Mouse (Mus musculus): ENCODE measurements at regions not wholly inside any gene's neighbourhood (a gene's known extent, or its start where the extent isn't known, plus 50 kb on each side); places are given as distances from the start of the nearest gene placed in this dataset.

- H3K4me3 ChIP-seq (replicated peaks), result no peak overlapping the region
- no peaks in the 10 kb centered on the region for H3K9me3 ChIP-seq (replicated peaks)
- H3K27me3 ChIP-seq, result peaks cover 12% of the 10 kb centered on the region
- H3K27ac ChIP-seq (replicated peaks), result no peak overlapping the region
- no peak overlapping the region for H3K9ac ChIP-seq
- no peak overlapping the region for H3K4me2 ChIP-seq
- WGBS (ENCODE audit: insufficient replicate concordance), result 52% methylated on average over 22 of the region's 22 CpGs
- no peaks in the 10 kb centered on the region for H3K4me1 ChIP-seq (replicated peaks)
- H3K36me3 ChIP-seq (replicated peaks), result no peaks in the 10 kb centered on the region
- no peak for ATAC-seq (ENCODE audit: insufficient read depth)
Measured at GRCm38 (mm10) chr5:33512253-33512884, 78.6 kb upstream of the Nkx1-1 start.

GRCm38 (mm10) chr5:33511529-33512252 lies 77.9 kb upstream of the Nkx1-1 start:
- Histone ChIP-seq H3K4me3 (replicated peaks) (no peak overlapping the region), H3K27me3 (peaks cover 12% of the 10 kb centered on the region), H3K9me3 (replicated peaks) (no peaks in the 10 kb centered on the region), H3K4me1 (replicated peaks) (no peaks in the 10 kb centered on the region), H3K36me3 (replicated peaks) (no peaks in the 10 kb centered on the region), H3K27ac (replicated peaks) (no peak overlapping the region), H3K4me2 (no peak overlapping the region), H3K9ac (no peak overlapping the region)
- WGBS (ENCODE audit: insufficient replicate concordance), result 66% methylated on average over 25 of the region's 25 CpGs
- no peak for ATAC-seq (ENCODE audit: insufficient read depth)

- Histone ChIP-seq H3K4me2 (no peak overlapping the region), H3K9ac (no peak overlapping the region), H3K36me3 (replicated peaks) (no peaks in the 10 kb centered on the region), H3K27ac (replicated peaks) (no peak overlapping the region), H3K4me3 (replicated peaks) (no peak overlapping the region), H3K27me3 (0 out of 2 replicates have a peak, but pooled peaks cover 4% of the 10 kb centered on the region), H3K4me1 (replicated peaks) (no peaks in the 10 kb centered on the region), H3K9me3 (replicated peaks) (no peaks in the 10 kb centered on the region)
- WGBS (ENCODE audit: insufficient replicate concordance), result 26% methylated on average over 13 of the region's 13 CpGs
- ATAC-seq (ENCODE audit: insufficient read depth), result no peak
Measured at GRCm38 (mm10) chr5:33505786-33506185, 72.0 kb upstream of the Nkx1-1 start.

- H3K4me2 ChIP-seq, result no peak overlapping the region
- H3K27ac ChIP-seq (replicated peaks), result no peak overlapping the region
- ATAC-seq (ENCODE audit: insufficient read depth), result no peak
- no peak overlapping the region for H3K9ac ChIP-seq
- no peaks in the 10 kb centered on the region for H3K9me3 ChIP-seq (replicated peaks)
- 62% methylated on average over 23 of the region's 23 CpGs for WGBS (ENCODE audit: insufficient replicate concordance)
- H3K36me3 ChIP-seq (replicated peaks), result no peaks in the 10 kb centered on the region
- H3K4me3 ChIP-seq (replicated peaks), result no peak overlapping the region
- H3K4me1 ChIP-seq (replicated peaks), result no peaks in the 10 kb centered on the region
- 0 out of 2 replicates have a peak, but pooled peaks cover 4% of the 10 kb centered on the region for H3K27me3 ChIP-seq
Measured at GRCm38 (mm10) chr5:33501735-33502495, 68.1 kb upstream of the Nkx1-1 start.

GRCm38 (mm10) chr5:33501211-33501610 lies 67.4 kb upstream of the Nkx1-1 start:
- 38% methylated on average over 7 of the region's 7 CpGs for WGBS (ENCODE audit: insufficient replicate concordance)
- no peak overlapping the region for H3K4me2 ChIP-seq
- no peak overlapping the region for H3K27ac ChIP-seq (replicated peaks)
- H3K36me3 ChIP-seq (replicated peaks), result no peaks in the 10 kb centered on the region
- H3K9me3 ChIP-seq (replicated peaks), result no peaks in the 10 kb centered on the region
- 0 out of 2 replicates have a peak, but pooled peaks cover 4% of the 10 kb centered on the region for H3K27me3 ChIP-seq
- H3K4me1 ChIP-seq (replicated peaks), result no peaks in the 10 kb centered on the region
- H3K9ac ChIP-seq, result no peak overlapping the region
- no peak for ATAC-seq (ENCODE audit: insufficient read depth)
- no peak overlapping the region for H3K4me3 ChIP-seq (replicated peaks)

- Histone ChIP-seq H3K4me1 (replicated peaks) (no peaks in the 10 kb centered on the region), H3K9ac (no peak overlapping the region), H3K9me3 (replicated peaks) (no peaks in the 10 kb centered on the region), H3K27ac (replicated peaks) (no peak overlapping the region), H3K36me3 (replicated peaks) (no peaks in the 10 kb centered on the region), H3K4me3 (replicated peaks) (no peak overlapping the region), H3K4me2 (no peak overlapping the region), H3K27me3 (no peaks in the 10 kb centered on the region)
- WGBS (ENCODE audit: insufficient replicate concordance), result 21% methylated on average over 6 of the region's 6 CpGs
- no peak for ATAC-seq (ENCODE audit: insufficient read depth)
Measured at GRCm38 (mm10) chr5:33495900-33496529, 62.2 kb upstream of the Nkx1-1 start.

- Histone ChIP-seq H3K4me3 (replicated peaks) (no peak overlapping the region), H3K27ac (replicated peaks) (no peak overlapping the region), H3K27me3 (no peaks in the 10 kb centered on the region; the same call in 1 of the 2 replicates), H3K4me2 (no peak overlapping the region), H3K9ac (no peak overlapping the region), H3K4me1 (replicated peaks) (no peaks in the 10 kb centered on the region), H3K36me3 (replicated peaks) (no peaks in the 10 kb centered on the region), H3K9me3 (replicated peaks) (no peaks in the 10 kb centered on the region)
- no peak for ATAC-seq (ENCODE audit: insufficient read depth)
- 49% methylated on average over 6 of the region's 6 CpGs for WGBS (ENCODE audit: insufficient replicate concordance)
Measured at GRCm38 (mm10) chr5:33495276-33495675, 61.5 kb upstream of the Nkx1-1 start.

- WGBS (ENCODE audit: insufficient replicate concordance), result 70% methylated on average over 11 of the region's 11 CpGs
- no peaks in the 10 kb centered on the region for H3K4me1 ChIP-seq (replicated peaks)
- no peak for ATAC-seq (ENCODE audit: insufficient read depth)
Measured at GRCm38 (mm10) chr5:33492604-33493315, 59.0 kb upstream of the Nkx1-1 start.

GRCm38 (mm10) chr5:33489286-33489685 lies 55.5 kb upstream of the Nkx1-1 start:
- WGBS (ENCODE audit: insufficient replicate concordance), result 55% methylated on average over 6 of the region's 6 CpGs
- Histone ChIP-seq H3K27ac (replicated peaks) (no peak overlapping the region), H3K36me3 (replicated peaks) (no peaks in the 10 kb centered on the region), H3K27me3 (peaks cover 4% of the 10 kb centered on the region; the same call in 1 of the 2 replicates), H3K4me1 (replicated peaks) (no peaks in the 10 kb centered on the region), H3K4me3 (replicated peaks) (no peak overlapping the region), H3K9ac (no peak overlapping the region), H3K4me2 (no peak overlapping the region), H3K9me3 (replicated peaks) (no peaks in the 10 kb centered on the region)
- no peak for ATAC-seq (ENCODE audit: insufficient read depth)

More at GRCm38 (mm10) chr5:33492604-33493315, 59.0 kb upstream of the Nkx1-1 start:
- Histone ChIP-seq H3K9ac (no peak overlapping the region), H3K27me3 (peaks cover 4% of the 10 kb centered on the region; the same call in 1 of the 2 replicates), H3K36me3 (replicated peaks) (no peaks in the 10 kb centered on the region), H3K4me3 (replicated peaks) (no peak overlapping the region), H3K27ac (replicated peaks) (no peak overlapping the region), H3K9me3 (replicated peaks) (no peaks in the 10 kb centered on the region), H3K4me2 (no peak overlapping the region)

- no peak overlapping the region for H3K9ac ChIP-seq
- 21% methylated on average over 9 of the region's 9 CpGs for WGBS (ENCODE audit: insufficient replicate concordance)
Measured at GRCm38 (mm10) chr5:33488152-33488561, 54.4 kb upstream of the Nkx1-1 start.

More at GRCm38 (mm10) chr5:33488152-33488561, 54.4 kb upstream of the Nkx1-1 start:
- H3K9me3 ChIP-seq (replicated peaks), result no peaks in the 10 kb centered on the region
- H3K4me3 ChIP-seq (replicated peaks), result no peak overlapping the region
- ATAC-seq (ENCODE audit: insufficient read depth), result no peak
- no peak overlapping the region for H3K4me2 ChIP-seq
- H3K4me1 ChIP-seq (replicated peaks), result no peaks in the 10 kb centered on the region
- H3K27ac ChIP-seq (replicated peaks), result no peak overlapping the region
- H3K36me3 ChIP-seq (replicated peaks), result no peaks in the 10 kb centered on the region
- peaks cover 4% of the 10 kb centered on the region; the same call in 1 of the 2 replicates for H3K27me3 ChIP-seq
